Mouse (Mus musculus) frontal cortex, adult 2 months (tissue): ENCODE measurements around the gene Zbtb40. TPM values are rescaled to one million over a fixed set of nuclear protein-coding genes. Genes with fewer than 3 reads are reported as not detected.

ENCODE experiments used
- DNase-seq, 2 experiments: peaks; one replicate each; pipeline ENCODE4 v3.0.0; 2022; ENCODE audit warnings: low spot score in 1 of 2; ENCODE audit errors: extremely low spot score in 1 of 2
- polyA plus RNA-seq: library from polyadenylated mRNA; depleted of rRNA; stranded (reverse); fragments of >200 nt; gene quantifications from 2 replicates; pipeline ENCODE4 v1.2.3, GENCODE M21; 2012; rRNA removed

Zbtb40 gene
- polyA plus RNA-seq, 1 experiment, result 7.4 TPM

DNA sequence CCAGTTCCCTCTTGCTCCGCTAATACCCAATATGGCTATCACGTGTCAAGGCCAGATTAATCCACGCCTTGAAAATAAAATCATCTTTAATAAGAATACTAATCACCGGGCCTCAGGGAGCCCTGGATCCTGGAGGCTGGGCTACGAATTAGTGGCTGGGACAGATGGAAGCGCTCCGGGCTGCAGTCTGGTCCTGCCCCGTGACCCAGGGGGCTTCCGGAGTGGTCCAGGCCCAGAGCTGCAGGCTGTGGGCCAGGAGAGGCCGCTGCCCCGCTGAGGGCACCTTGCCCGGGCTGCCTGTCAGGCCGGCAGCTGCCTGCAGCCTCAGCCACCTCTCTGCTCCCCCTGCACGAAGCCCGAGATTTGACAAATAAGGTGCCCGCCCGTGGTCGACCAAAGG lies 105.8 kb downstream of the Zbtb40 start:
- DNase-seq, result no peak

DNA sequence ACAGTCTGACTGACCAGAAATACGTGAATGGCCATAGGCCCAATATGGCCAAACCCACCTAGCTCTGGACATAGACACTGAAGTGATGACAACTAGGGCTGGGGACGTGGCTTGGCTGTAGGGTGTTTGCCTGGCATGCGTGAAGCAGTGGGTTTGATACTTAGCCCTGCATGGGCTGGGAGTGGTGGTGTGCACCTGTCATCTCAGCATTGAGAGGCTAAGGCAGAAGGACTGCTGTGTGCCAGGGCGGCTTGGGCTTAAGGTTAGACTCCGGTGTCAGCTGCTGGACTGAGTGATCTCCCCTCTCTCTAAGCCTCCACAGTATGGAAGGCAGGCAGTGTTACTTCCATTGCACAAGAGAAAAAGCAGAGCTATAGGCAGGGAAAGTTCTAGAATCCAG lies 110.7 kb downstream of the Zbtb40 start:
- no peak for DNase-seq

DNA sequence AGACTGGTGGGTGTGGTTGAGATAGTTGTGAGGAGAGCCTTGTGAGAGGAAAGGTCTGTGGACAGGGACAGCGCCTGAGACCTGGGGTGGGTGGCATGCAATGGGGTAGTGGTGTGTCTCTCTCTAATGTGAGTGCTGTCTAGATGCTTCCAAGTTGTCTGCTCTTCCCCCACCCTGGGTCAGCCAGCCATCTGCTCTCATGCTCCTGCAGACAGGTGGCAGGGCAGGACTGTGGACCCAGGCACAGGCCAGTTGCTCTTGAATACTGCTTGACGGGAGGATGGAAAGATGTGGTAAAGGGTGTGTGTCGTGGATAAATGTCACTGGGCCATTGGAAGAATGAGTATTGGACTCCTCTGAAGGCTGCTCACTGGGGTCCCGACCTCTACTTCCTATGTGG lies 111.3 kb downstream of the Zbtb40 start:
- no peak for DNase-seq

DNA sequence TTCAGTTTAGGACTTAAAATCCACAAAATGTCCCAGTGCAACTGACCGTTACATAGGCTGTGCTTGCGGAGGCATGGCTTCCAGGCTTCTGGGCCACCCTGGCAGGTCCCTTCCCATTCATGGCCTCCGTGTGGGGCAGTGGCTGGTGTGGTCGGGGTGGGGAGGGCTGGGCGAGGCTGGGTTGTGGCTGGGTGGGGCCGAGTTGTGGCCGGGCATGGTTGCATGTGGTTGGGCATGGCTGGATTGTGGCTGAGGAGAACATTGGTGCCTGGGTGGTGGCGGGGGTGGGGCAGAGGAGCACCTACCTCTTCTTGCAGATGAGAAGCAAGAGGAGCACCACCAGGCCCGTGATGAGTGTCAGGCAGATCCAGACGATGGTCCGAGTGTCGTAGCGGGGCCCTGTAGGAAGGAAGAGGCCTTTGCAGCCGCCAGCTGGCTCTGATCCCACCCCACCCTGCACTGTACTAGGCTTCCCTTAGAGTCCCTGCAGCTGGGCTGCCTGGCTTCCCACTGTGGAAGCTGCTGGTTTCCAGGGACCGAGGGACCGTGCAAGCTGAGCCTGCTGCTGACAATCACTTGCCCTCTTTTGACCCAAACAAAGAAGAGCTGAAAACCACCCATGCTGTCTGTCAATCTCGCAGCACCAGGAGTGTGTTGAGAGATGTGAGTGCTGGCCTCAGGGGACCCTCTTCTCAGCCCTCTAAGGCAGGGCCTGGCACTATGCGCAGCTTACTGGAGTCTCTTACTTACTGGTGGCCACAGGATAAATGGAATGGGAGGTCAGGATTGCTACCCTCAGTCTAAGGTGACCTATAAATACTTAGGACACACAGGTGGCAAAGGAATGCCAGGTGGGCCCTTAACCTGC lies 113.6 kb downstream of the Zbtb40 start:
- no peak for DNase-seq

DNA sequence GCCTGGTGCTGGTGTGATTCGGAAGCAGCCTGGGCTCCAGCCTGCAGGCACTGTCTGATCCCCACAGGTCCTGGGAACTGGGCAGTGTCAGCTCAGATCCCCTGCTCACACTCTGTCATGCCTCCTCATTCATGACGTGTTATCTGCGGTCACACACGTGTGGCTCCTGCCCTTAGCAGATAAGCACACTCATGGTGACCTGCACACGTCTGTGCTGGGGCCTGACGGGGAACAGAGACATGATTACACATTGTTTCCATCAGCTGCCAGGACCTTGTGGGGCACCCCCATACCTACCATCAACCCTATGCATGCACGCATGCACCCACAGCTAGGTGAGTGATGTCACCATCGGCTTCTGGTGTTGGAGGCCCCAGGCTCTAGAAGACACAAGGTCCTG lies 118.1 kb downstream of the Zbtb40 start:
- DNase-seq, result no peak

Other genes starting within 250 kb of the Zbtb40 start
- 7.3 and 8.9 TPM in 2 replicates for gene Ephb2, start 212.8 kb downstream of the Zbtb40 start, polyA plus RNA-seq
- gene C1qb, start 162.6 kb downstream of the Zbtb40 start, polyA plus RNA-seq, result 100 and 129 TPM in 2 replicates
- gene C1qc, start 155.7 kb downstream of the Zbtb40 start, polyA plus RNA-seq, result 58.3 and 84.6 TPM in 2 replicates
- gene C1qa, start 150.0 kb downstream of the Zbtb40 start, polyA plus RNA-seq, result 67.6 and 92.8 TPM in 2 replicates
- 5.1 and 6.4 TPM in 2 replicates for gene Epha8, start 92.0 kb downstream of the Zbtb40 start, polyA plus RNA-seq
- 8.7 and 9.6 TPM in 2 replicates for gene Wnt4, start 228.7 kb upstream of the Zbtb40 start, polyA plus RNA-seq